Mouse (Mus musculus): ENCODE measurements around the gene Usp24. TPM values are rescaled to one million over a fixed set of nuclear protein-coding genes. Genes with fewer than 3 reads are reported as not detected.

The Usp24 gene
- polyA plus RNA-seq (2021; fragmentation: Nextera tagmentation) = 2.4 and 2.5 TPM in 2 replicates
- long read RNA-seq, experiment 1, partial matches to known transcripts = 10 of 13 reads
- long read RNA-seq, experiment 1, other reads (novel, unspliced or antisense) = 3 of 13 reads
- long read RNA-seq, experiment 2, partial matches to known transcripts = 7 of 12 reads
- long read RNA-seq, experiment 2, other reads (novel, unspliced or antisense) = 5 of 12 reads

GRCm38 (mm10) chr4:106315921-106316350, at the start of gene Usp24:
Usp24 (plus strand) TSS chr4:106316213.

Other genes starting within 250 kb of the Usp24 start
- gene Pcsk9, start 148.1 kb downstream of the Usp24 start, polyA plus RNA-seq (2021; fragmentation: Nextera tagmentation) = 1.9 and 4.0 TPM in 2 replicates
- not detected in 2 replicates for gene Bsnd, start 176.1 kb downstream of the Usp24 start, polyA plus RNA-seq (2021; fragmentation: Nextera tagmentation)
- 17.9 and 23.7 TPM in 2 replicates for gene Dhcr24, start 244.8 kb downstream of the Usp24 start, polyA plus RNA-seq (2021; fragmentation: Nextera tagmentation)